Mouse (Mus musculus): ENCODE data around the gene Ccdc130. TPM values are rescaled to one million over a fixed set of nuclear protein-coding genes. Genes with fewer than 3 reads are reported as not detected.

The Ccdc130 gene
- polyA plus RNA-seq, 2 experiments: 5.5 to 7.1 TPM

DNA sequence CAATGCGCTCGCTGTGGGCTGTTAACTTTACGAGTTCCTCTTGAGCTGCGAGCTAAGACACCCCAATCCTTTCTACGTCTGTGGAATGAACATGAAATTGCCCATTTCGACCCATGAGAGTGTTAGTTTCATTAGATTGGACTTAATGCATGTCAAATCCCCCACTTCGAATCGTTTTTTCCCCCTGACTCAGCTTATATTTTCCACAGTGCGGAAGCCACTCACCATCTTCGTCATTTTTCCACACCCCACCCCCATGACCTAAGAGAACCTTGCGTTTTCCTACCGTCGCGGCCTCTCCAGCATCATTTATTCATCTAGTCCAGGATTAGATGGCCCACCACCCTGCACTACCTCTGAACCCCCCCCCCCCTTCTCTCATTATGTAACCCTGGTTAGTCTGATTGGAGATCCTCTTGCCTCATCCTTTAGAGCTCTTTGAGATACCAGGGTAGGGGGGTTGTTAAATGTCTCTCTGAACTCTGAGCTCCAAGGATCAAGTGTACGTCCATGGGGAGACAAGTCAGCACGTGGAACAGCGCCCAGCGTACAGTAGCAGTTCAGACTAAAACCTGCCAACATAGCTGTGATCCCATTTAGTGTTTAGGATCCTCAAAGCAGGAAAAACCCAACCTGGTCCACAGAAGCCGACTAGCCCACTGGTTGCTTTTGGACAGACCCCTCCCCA, 32.5 kb downstream of the Ccdc130 start:
- 12% methylated on average over 19 of the region's 19 CpGs for WGBS (ENCODE audit: insufficient replicate concordance)
- Histone ChIP-seq H3K27me3 (ENCODE audit: control insufficient read depth, insufficient read depth, low read length) (no peaks in the 10 kb centered on the region), H3K9ac (replicated peaks) (peak overlapping the region; percentile 76), H3K36me3 (replicated peaks; ENCODE audit: control insufficient read depth, insufficient read depth, low read depth) (no peaks in the 10 kb centered on the region), H3K9me3 (ENCODE audit: control insufficient read depth, low read length) (no peaks in the 10 kb centered on the region), H3K4me3 (ENCODE audit: insufficient read depth in 1 of 2, low read depth in 2 of 2, low read length in 2 of 2) (peak overlapping the region; percentile 63 to 86), H3K27ac (peak overlapping the region; percentile 74), H3K4me2 (ENCODE audit: low read depth) (peak overlapping the region; percentile 93), H3K4me1 (replicated peaks; ENCODE audit: control insufficient read depth in 2 of 2, insufficient read depth in 2 of 2, low read length in 1 of 2) (peaks cover 2 to 4% of the 10 kb centered on the region in 2 experiments; a peak in 3 of 4 replicates)
- no peak for ATAC-seq (ENCODE audit: insufficient read depth)
- no peak for TF ChIP-seq EP300 (IDR thresholded peaks at IDR 0.05; ENCODE audit: low read depth)
- no peak for TF ChIP-seq CTCF (IDR thresholded peaks at IDR 0.05; ENCODE audit: low read depth)
- DNase-seq (ENCODE audit: low read depth in 3 of 3, low spot score in 3 of 3): no peak

DNA sequence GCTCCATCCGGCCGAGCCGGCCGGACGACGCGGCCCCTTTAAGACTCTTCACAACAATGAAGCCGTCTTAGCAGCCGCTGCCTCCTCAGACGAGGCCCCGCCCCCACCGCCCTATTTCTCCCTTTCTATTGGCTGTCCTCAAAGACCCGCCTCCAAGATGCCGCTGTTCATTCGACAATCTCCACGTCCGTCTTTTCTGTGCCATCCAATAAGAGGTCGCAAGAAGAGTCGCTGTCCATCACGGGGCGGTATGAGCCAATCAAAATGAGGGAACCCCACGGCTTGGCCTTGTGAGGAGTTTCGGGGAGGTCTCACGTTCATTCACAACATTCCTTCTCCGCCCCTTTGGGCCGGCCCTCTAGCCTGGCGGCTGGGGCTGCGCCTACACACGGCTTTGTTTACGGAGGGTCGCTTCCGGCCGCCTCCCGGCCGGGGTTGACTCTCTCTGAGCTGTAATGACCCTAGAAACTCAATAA, 33.1 kb downstream of the Ccdc130 start, which contains the start of gene Zswim4:
Gene Zswim4 (minus strand): TSS at position 58 of the 476 bp plus-strand sequence.
- TF ChIP-seq EP300 (IDR thresholded peaks at IDR 0.05; ENCODE audit: low read depth) (no peak), CTCF (IDR thresholded peaks at IDR 0.05; ENCODE audit: low read depth) (no peak)
- peaks cover 2 to 4% of the 10 kb centered on the region in 2 experiments; a peak in 3 of 4 replicates for H3K4me1 ChIP-seq (replicated peaks; ENCODE audit: control insufficient read depth in 2 of 2, insufficient read depth in 2 of 2, low read length in 1 of 2)
- peak within 1 kb of the TSS; percentile 72 to 86 for H3K4me3 ChIP-seq (ENCODE audit: insufficient read depth in 1 of 2, low read depth in 2 of 2, low read length in 2 of 2)
- peak; percentile 99 for DNase-seq (ENCODE audit: low read depth in 3 of 3, low spot score in 3 of 3)
- WGBS (ENCODE audit: insufficient replicate concordance): under 1% methylated on average over 34 of the region's 35 CpGs
- H3K36me3 ChIP-seq (replicated peaks; ENCODE audit: control insufficient read depth, insufficient read depth, low read depth): no peaks in the 10 kb centered on the region
- peak within 1 kb of the TSS; percentile 74 for H3K27ac ChIP-seq
- H3K27me3 ChIP-seq (ENCODE audit: control insufficient read depth, insufficient read depth, low read length): no peaks in the 10 kb centered on the region
- H3K4me2 ChIP-seq (ENCODE audit: low read depth): peak within 1 kb of the TSS; percentile 93
- peak; percentile 99 for ATAC-seq (ENCODE audit: insufficient read depth)
- H3K9ac ChIP-seq (replicated peaks): peak within 1 kb of the TSS; percentile 92
- H3K9me3 ChIP-seq (ENCODE audit: control insufficient read depth, low read length): no peaks in the 10 kb centered on the region

DNA sequence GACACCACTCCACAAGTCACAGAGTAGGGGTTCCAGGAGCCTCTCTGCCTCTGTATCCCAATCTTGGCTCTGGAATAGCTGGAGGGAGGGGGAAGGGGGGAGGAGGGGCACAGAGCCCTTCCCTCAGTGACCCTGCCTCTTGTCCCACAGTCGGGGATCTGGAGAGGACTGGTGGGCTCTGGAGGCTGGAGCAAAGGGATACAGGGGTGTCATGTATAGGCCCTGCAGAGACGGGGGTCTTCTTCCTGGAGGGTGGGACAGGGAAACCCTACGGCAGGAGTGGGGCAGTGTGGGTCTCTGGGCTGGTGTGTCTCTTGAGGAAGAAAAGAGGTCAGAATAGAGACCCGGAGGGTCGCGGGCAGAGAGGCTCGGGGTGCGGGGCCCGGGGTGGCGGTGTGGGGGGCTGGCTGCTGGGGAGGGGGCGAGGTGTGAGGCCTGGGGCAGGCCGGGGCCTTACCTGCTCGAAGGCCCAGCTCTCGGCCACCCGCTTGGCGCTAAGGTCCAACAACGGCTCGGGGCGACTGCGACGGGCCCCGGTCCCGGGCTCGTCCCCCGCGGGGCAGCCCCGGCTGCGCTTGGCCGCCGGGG, 33.7 kb downstream of the Ccdc130 start:
- no peak overlapping the region; the same call in none of the 2 replicates for H3K27ac ChIP-seq
- DNase-seq (ENCODE audit: low read depth in 3 of 3, low spot score in 3 of 3): no peak
- peak; percentile 7 for ATAC-seq (ENCODE audit: insufficient read depth)
- no peaks in the 10 kb centered on the region for H3K9me3 ChIP-seq (ENCODE audit: control insufficient read depth, low read length)
- H3K36me3 ChIP-seq (replicated peaks; ENCODE audit: control insufficient read depth, insufficient read depth, low read depth): no peaks in the 10 kb centered on the region
- H3K27me3 ChIP-seq (ENCODE audit: control insufficient read depth, insufficient read depth, low read length): no peaks in the 10 kb centered on the region
- peak overlapping the region; percentile 92 for H3K9ac ChIP-seq (replicated peaks)
- 2% methylated on average over 27 of the region's 30 CpGs for WGBS (ENCODE audit: insufficient replicate concordance)
- H3K4me2 ChIP-seq (ENCODE audit: low read depth): peak overlapping the region; percentile 90
- TF ChIP-seq EP300 (IDR thresholded peaks at IDR 0.05; ENCODE audit: low read depth): no peak
- no peak for TF ChIP-seq CTCF (IDR thresholded peaks at IDR 0.05; ENCODE audit: low read depth)
- H3K4me3 ChIP-seq (ENCODE audit: insufficient read depth in 1 of 2, low read depth in 2 of 2, low read length in 2 of 2): peak overlapping the region; percentile 72 to 86
- peaks cover 2 to 4% of the 10 kb centered on the region in 2 experiments; a peak in 3 of 4 replicates for H3K4me1 ChIP-seq (replicated peaks; ENCODE audit: control insufficient read depth in 2 of 2, insufficient read depth in 2 of 2, low read length in 1 of 2)

- DNase-seq (ENCODE audit: low read depth in 3 of 3, low spot score in 3 of 3): no peak
- TF ChIP-seq CTCF (IDR thresholded peaks at IDR 0.05; ENCODE audit: low read depth): no peak
- TF ChIP-seq EP300 (IDR thresholded peaks at IDR 0.05; ENCODE audit: low read depth): no peak
- peak overlapping the region; percentile 90 for H3K4me2 ChIP-seq (ENCODE audit: low read depth)
- no peaks in the 10 kb centered on the region for H3K9me3 ChIP-seq (ENCODE audit: control insufficient read depth, low read length)
- no peaks in the 10 kb centered on the region for H3K36me3 ChIP-seq (replicated peaks; ENCODE audit: control insufficient read depth, insufficient read depth, low read depth)
- peak overlapping the region; percentile 92 for H3K9ac ChIP-seq (replicated peaks)
- WGBS (ENCODE audit: insufficient replicate concordance): 30% methylated on average over 10 of the region's 10 CpGs
- no peaks in the 10 kb centered on the region for H3K27me3 ChIP-seq (ENCODE audit: control insufficient read depth, insufficient read depth, low read length)
- H3K27ac ChIP-seq: no peak overlapping the region
- no peak for ATAC-seq (ENCODE audit: insufficient read depth)
- H3K4me3 ChIP-seq (ENCODE audit: insufficient read depth in 1 of 2, low read depth in 2 of 2, low read length in 2 of 2): peak overlapping the region; percentile 72 to 86
- H3K4me1 ChIP-seq (replicated peaks; ENCODE audit: control insufficient read depth in 2 of 2, insufficient read depth in 2 of 2, low read length in 1 of 2): peaks cover 2 to 4% of the 10 kb centered on the region in 2 experiments; a peak in 3 of 4 replicates
Measured at GRCm38 (mm10) chr8:84235746-84236409, 34.3 kb downstream of the Ccdc130 start.
